Mouse (Mus musculus) liver, postnatal 0 days (tissue): ENCODE measurements around the gene Mfsd4b5.

Experiments
- CTCF ChIP-seq: sonication (generic); IDR thresholded peaks from 2 replicates; pipeline ENCODE4 v1.5.1; 2016; ENCODE audit warnings: antibody characterized with exemption, low read depth
- EP300 ChIP-seq: IDR thresholded peaks from 2 replicates; pipeline ENCODE4 v1.6.1; 2016; ENCODE audit warnings: antibody characterized with exemption, low read depth, mild to moderate bottlenecking

GRCm38 (mm10) chr10:39975771-39976170, 10.7 kb downstream of the Mfsd4b5 start:
- TF ChIP-seq EP300 (no peak), CTCF (no peak)
